Mouse (Mus musculus) embryonic facial prominence, embryonic 11.5 days (tissue): ENCODE results near the gene Grk3. TPM values are rescaled to one million over a fixed set of nuclear protein-coding genes. Genes with fewer than 3 reads are reported as not detected.
A peak's percentile ranks its signal among the peaks of the same experiment; 100 is the strongest.

ENCODE experiments used
- ATAC-seq: fragments of 200-750 bp; cut with Nextera tagmentation; replicated peaks from 2 replicates; pipeline ENCODE4 v1.8.0; 2017; ENCODE audit warnings: low read depth; ENCODE audit not compliant: insufficient number of reproducible peaks, low FRiP score, low TSS enrichment
- DNase-seq: peaks from one replicate; pipeline ENCODE4 v3.0.0-alpha.2; 2015; ENCODE audit warnings: low spot score
- H3K27ac ChIP-seq: fragments of 300-500 bp; sonication (generic); replicated peaks from 2 replicates; pipeline ENCODE4 v1.5.1; 2014; ENCODE audit warnings: mild to moderate bottlenecking, low read depth, low read length, control low read depth
- H3K27me3 ChIP-seq: fragments of 300-500 bp; sonication (generic); 2 replicates; pipeline ENCODE4 v1.6.1; 2014; ENCODE audit warnings: mild to moderate bottlenecking, low read length, moderate library complexity, mixed read lengths; ENCODE audit not compliant: control insufficient read depth, insufficient read depth
- H3K36me3 ChIP-seq: fragments of 300-500 bp; sonication (generic); replicated peaks from 2 replicates; pipeline ENCODE4 v1.6.1; 2014; ENCODE audit warnings: low read depth, mild to moderate bottlenecking, low read length, moderate library complexity, mixed read lengths; ENCODE audit not compliant: control insufficient read depth, insufficient read depth
- H3K4me1 ChIP-seq: fragments of 300-500 bp; sonication (generic); 2 replicates; pipeline ENCODE4 v1.6.1; 2014; ENCODE audit warnings: low read length, mixed read lengths; ENCODE audit not compliant: control insufficient read depth, insufficient read depth
- H3K4me2 ChIP-seq: fragments of 300-500 bp; sonication (generic); 2 replicates; pipeline ENCODE4 v1.6.1; 2014; ENCODE audit warnings: low read depth, mild to moderate bottlenecking, control low read depth, low read length, moderate library complexity
- H3K4me3 ChIP-seq: fragments of 300-500 bp; sonication (generic); 2 replicates; pipeline ENCODE4 v1.5.1; 2014; ENCODE audit warnings: low read depth, low read length, control low read depth
- H3K9ac ChIP-seq: fragments of 300-500 bp; sonication (generic); replicated peaks from 2 replicates; pipeline ENCODE4 v1.6.1; 2014; ENCODE audit warnings: mild to moderate bottlenecking, control low read depth, low read length
- H3K9me3 ChIP-seq: fragments of 300-500 bp; sonication (generic); replicated peaks from 2 replicates; pipeline ENCODE4 v1.6.1; 2016; ENCODE audit warnings: mild to moderate bottlenecking, low read length, inconsistent platforms, mixed read lengths; ENCODE audit not compliant: control insufficient read depth
- WGBS: fragments of 180-500 bp; shearing (Covaris S2); extraction: QIAGEN DNeasy Blood & Tissue Kit; methylation state at CpG from one replicate; pipeline ENCODE4 v1.1.7; 2014; 5-methylcytosine and 5-hydroxymethylcytosine counted together
- polyA plus RNA-seq: library from polyadenylated mRNA; unstranded; fragments of >200 nt; fragmentation: Nextera tagmentation; extraction: Ambion mirVana; gene quantifications from 2 replicates; pipeline ENCODE4 v1.2.1, GENCODE M21; 2014

Grk3 gene
- polyA plus RNA-seq, 1 experiment from 2014 or later, result 2.7 TPM

DNA sequence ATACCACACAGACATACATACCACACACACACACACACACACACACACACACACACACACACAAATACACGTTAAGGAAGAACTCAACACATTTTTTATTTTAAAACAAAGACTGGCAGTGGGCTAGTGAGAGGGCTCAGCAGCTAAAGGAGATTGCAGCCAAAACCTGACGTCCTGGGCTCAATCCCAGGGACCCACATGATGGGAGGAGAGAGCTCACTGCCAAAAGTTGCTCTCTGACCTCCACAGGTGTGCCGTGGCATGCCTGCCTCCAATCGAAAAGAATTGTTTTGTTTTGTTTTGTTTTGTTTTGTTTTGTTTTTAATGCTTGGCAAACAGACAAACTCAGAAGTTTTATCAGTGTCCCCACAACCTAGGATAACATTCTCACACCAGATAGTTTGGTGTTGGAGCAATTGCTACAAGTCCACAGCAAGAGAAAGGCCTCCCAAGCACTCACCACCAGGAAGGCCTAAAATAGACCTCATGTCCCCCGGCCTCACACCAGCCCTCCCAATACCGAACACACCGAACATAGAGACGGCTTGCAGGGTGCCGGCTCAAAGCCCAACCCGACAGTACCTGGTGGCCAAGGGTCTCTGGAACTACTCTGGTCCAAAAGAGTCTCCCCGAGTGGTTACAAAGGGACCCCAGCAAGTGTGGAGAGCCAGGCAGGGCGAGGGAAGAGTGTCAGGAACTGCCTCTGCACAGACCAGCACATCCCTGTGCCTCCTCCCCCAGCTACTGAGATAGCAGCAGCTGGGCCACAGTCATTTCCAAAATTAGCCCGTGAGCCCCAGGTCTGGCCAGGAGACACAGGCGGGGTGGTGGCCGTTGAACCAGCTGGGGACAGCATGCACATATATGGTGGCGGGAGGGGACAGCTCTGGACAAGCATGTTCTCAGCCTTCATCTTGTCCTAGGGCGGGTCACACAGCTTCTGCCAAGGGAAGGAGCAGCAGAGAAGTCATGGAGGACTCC is 119.6 kb downstream of the Grk3 start, which contains the start of gene Myo18b:
Gene Myo18b (minus strand): TSS at position 689 of the 981 bp plus-strand sequence.
- DNase-seq (no peak), ATAC-seq (no peak)
- Histone ChIP-seq H3K27me3 (no peaks in the 10 kb centered on the region), H3K4me3 (no peak within 1 kb of the TSS), H3K36me3 (no peaks in the 10 kb centered on the region), H3K9me3 (no peaks in the 10 kb centered on the region), H3K4me2 (no peak within 1 kb of the TSS), H3K27ac (no peak within 1 kb of the TSS), H3K9ac (no peak within 1 kb of the TSS), H3K4me1 (no peaks in the 10 kb centered on the region)
- 77% methylated on average over 17 of the region's 17 CpGs for WGBS

DNA sequence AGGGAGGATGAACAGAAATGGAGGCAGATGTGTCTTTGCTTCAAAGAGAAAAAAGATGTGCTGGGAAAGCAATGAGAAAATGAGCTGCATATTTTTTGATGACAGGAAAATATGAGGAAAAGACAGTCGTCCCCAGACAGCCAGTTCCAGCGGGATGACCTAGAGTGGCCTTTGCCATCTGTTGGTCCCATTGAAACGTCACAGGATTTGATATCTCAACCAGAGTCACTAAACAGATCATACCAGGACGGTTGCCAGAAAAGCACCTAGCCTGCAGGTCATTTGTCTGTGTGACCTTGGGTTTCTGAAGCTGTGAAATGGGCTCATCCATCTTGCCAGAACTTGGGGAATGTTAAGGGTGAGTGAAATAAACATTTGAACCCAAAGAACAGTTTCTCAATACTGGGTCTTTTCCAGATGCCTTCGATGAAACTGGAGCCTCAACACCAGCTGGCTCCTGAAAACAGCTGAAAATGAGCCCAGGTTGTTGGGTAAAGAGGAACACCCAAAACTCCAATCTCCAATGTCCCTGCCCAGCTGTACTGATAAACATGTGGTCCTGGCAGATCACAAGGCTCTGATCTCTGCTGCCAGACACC is 122.0 kb downstream of the Grk3 start:
- no peak for ATAC-seq
- WGBS, result 71% methylated on average over 5 of the region's 5 CpGs
- no peak overlapping the region for H3K4me3 ChIP-seq

DNA sequence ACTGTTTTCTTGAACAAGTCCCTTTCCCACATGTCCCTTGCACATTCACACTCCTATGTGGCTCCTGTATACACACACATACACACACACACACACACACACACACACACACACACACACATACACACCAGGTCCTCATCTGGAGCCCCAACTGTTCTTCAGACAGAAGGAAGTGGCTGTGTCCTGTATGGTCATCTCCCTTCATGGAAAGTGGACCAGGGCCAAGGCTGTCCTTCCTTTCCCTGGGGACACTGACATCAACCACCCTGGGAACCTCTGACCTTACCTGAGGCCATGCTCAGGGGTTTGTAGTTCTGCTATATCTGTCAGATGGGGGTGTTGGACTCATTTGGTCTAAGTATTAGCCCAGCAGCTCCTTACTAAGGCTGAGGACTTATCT is 123.2 kb downstream of the Grk3 start:
- Histone ChIP-seq H3K4me3 (no peak overlapping the region), H3K9me3 (no peaks in the 10 kb centered on the region), H3K9ac (no peak overlapping the region), H3K27ac (no peak overlapping the region), H3K4me1 (no peaks in the 10 kb centered on the region), H3K4me2 (no peak overlapping the region), H3K36me3 (no peaks in the 10 kb centered on the region), H3K27me3 (no peaks in the 10 kb centered on the region)
- DNase-seq (no peak), ATAC-seq (no peak)

More for the DNA sequence above, 122.0 kb downstream of the Grk3 start:
- Histone ChIP-seq H3K27ac (no peak overlapping the region), H3K27me3 (no peaks in the 10 kb centered on the region), H3K9me3 (no peaks in the 10 kb centered on the region), H3K4me2 (no peak overlapping the region), H3K36me3 (no peaks in the 10 kb centered on the region), H3K9ac (no peak overlapping the region), H3K4me1 (no peaks in the 10 kb centered on the region)
- DNase-seq, result no peak

DNA sequence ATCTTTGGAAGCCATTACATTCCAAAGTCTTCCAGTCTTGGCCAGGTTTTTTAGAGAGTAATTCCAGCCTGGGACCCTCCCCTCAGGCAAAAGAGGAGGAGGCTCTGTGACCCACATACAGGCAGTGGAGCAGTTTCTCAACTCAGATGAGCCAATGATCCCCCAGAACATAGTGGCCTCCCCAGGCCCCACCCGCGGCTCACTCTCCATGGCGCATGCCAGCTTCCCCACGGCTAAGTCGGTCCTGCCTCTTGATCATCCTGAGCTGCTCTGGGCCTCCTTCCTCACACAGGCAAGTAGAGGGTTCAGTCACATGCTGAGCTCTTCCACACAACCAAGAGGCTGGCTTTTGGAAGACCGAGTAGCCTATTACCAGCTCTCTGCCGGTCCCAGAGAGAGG is 126.9 kb downstream of the Grk3 start:
- no peak for ATAC-seq
- Histone ChIP-seq H3K4me3 (no peak overlapping the region), H3K27me3 (no peaks in the 10 kb centered on the region), H3K9ac (no peak overlapping the region), H3K4me1 (no peaks in the 10 kb centered on the region), H3K27ac (no peak overlapping the region), H3K36me3 (no peaks in the 10 kb centered on the region), H3K9me3 (no peaks in the 10 kb centered on the region), H3K4me2 (no peak overlapping the region)
- WGBS, result 53% methylated on average over 7 of the region's 7 CpGs
- no peak for DNase-seq

DNA sequence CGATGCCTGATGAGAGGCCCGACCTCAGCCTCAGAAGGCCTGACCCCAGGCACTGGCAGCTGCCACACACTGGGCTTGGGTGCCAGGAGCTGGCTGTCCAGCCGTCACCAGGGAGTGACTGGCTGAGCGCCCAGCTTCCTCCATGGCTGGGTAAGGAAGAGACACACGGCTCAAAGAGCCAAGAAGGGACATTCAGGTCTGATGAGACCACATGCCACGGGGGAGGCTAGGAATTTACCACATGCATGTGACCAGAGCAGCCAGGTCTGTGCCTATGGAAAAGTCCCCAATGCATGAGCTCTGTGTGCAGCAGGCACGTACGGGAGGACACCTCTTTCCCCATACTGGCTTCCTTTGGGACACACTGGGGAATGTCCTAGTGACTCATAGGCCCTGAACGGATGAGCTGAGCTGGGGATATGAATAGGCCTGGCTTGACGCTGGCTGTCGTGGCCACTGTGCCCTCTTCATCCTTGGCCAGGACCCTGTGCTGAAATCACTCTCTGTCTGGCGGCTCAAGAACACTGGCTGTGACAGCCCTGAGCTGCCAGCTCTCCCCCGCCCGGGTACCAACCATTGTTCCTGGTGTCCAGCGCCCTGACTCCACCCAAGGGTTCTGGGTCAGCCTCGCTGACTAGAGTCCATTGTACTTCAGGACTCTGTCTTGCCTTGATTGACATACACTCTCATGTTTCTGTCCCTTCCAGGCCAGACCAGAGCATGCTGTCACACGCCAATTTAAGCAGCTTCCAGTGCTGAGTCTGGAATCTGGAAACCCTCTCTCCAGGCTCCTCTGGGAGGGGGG is 128.7 kb downstream of the Grk3 start:
- no peak overlapping the region for H3K27ac ChIP-seq

DNA sequence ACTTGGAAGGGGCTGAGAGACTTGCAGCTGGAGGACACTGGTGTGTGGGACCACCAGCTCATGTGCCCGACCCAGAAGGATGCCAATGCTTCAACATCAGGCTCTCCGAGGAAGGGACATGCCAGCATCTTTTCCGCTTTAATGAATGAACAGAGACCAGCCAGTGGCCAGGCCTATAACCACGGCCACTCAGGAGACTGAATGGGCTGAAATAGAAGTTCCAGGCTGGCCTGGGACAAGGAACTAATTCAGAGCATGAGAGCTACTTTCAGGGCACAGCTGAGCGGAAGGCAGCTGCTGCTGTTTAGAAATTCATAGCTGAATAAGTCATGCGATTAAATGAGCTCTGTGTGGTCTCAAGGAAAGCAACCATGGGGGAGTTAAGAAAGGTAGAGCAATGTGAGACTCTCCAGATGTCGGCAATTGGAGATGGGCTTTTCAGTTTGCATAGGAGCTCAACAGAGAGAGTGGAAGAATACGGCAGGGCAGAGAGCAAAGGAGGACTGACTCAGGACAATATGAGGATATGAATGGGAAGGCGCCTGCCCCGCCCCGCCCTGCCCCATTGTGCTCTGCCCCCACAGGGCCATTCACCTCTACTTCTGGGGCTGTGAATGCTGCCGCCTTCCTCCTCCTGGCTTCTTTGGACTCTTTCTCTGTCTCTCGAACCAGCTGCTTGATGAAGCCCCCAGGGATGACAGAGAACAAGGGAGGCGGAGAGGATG is 138.0 kb downstream of the Grk3 start:
- no peaks in the 10 kb centered on the region for H3K9me3 ChIP-seq
- 58% methylated on average over 14 of the region's 14 CpGs for WGBS
- no peaks in the 10 kb centered on the region for H3K4me1 ChIP-seq
- no peaks in the 10 kb centered on the region for H3K27me3 ChIP-seq
- H3K4me2 ChIP-seq, result no peak overlapping the region
- DNase-seq, result peak; percentile 51
- peak; percentile 70; the same call in 1 of the 2 replicates for ATAC-seq
- no peak overlapping the region for H3K9ac ChIP-seq
- no peaks in the 10 kb centered on the region for H3K36me3 ChIP-seq
- no peak overlapping the region for H3K27ac ChIP-seq
- H3K4me3 ChIP-seq, result no peak overlapping the region

More for the DNA sequence above, 128.7 kb downstream of the Grk3 start:
- DNase-seq, result no peak
- H3K4me2 ChIP-seq, result no peak overlapping the region
- H3K4me3 ChIP-seq, result no peak overlapping the region
- no peaks in the 10 kb centered on the region for H3K27me3 ChIP-seq
- no peaks in the 10 kb centered on the region for H3K4me1 ChIP-seq
- no peaks in the 10 kb centered on the region for H3K36me3 ChIP-seq
- H3K9ac ChIP-seq, result no peak overlapping the region
- no peaks in the 10 kb centered on the region for H3K9me3 ChIP-seq
- ATAC-seq, result no peak
- WGBS, result 54% methylated on average over 17 of the region's 17 CpGs

DNA sequence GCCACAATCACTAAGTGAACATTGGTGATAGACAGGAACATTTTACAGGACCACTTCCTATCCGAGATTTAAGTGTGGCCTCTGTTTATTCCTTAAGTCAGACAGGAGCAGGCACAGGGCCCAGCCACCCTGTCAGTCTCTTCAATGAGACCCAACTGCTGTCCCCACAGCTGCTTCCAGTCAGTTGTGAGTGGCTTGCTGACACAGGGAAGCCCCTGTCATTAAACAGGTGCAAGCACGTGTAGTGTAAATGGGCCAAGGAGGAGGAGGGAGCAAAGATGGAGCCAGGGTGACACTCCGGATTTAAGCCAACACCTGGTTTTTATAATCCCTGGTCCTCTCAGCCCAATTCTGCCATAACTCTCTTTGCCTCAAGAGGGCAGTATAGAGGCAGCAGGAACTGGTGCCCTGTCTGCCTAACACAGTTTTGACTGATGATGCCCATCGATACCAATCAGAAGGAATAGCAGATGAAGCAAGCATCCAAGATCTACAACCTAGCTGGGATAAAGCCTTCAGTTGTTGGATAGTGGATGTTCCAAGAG is 138.7 kb downstream of the Grk3 start:
- Histone ChIP-seq H3K27ac (no peak overlapping the region), H3K27me3 (no peaks in the 10 kb centered on the region), H3K9ac (no peak overlapping the region), H3K4me3 (no peak overlapping the region), H3K9me3 (no peaks in the 10 kb centered on the region), H3K4me2 (no peak overlapping the region), H3K4me1 (no peaks in the 10 kb centered on the region), H3K36me3 (no peaks in the 10 kb centered on the region)
- ATAC-seq, result no peak
- 37% methylated on average over 4 of the region's 4 CpGs for WGBS
- peak; percentile 73 for DNase-seq
